Mouse (Mus musculus): ENCODE measurements around the gene Csrnp1. TPM values are rescaled to one million over a fixed set of nuclear protein-coding genes. Genes with fewer than 3 reads are reported as not detected.

The Csrnp1 gene
- total RNA-seq, 2 experiments from 2014 or later: 9.0 to 18.9 TPM

DNA sequence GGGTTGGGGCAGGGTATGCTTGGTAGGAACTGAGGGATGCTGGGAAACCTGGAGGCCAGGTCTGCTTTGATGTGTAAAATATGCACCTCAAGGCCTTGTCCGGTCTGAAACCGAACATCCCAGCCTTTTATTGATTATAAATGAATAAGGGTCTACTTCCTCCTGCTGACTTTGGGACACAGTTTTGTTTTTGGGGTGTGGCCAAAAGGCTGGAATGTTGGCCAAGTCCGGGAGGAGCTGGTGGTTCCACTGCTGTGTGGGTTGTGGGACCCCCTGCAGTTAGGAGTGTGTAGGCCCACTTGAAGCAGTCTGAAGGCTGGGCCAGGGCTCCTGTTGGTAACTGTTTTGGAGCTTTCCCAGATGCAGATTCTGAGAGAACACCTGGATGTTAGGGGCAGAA lies 21.5 kb upstream of the Csrnp1 start:
- no peak for ATAC-seq (replicated peaks; ENCODE audit: poor library complexity)

DNA sequence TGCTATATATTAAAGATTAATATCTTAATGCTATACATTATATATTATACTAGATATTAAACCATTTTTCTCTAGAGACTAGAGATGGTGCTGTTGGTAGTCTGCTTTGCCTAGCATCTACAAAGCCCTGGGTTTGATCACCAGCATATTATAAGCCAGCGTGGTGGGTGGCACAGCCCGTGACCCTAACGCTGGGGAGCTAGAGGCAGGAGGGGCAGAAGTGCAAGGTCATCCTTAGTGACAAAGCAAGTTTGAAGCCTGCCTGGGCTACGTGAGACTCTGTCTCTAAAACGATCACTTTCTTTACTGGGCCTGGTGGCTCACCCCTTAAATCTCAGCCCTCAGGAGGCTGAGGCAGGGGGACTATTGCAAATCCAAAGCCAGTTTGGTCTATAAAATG lies 18.4 kb upstream of the Csrnp1 start:
- no peak for ATAC-seq (replicated peaks; ENCODE audit: poor library complexity)

DNA sequence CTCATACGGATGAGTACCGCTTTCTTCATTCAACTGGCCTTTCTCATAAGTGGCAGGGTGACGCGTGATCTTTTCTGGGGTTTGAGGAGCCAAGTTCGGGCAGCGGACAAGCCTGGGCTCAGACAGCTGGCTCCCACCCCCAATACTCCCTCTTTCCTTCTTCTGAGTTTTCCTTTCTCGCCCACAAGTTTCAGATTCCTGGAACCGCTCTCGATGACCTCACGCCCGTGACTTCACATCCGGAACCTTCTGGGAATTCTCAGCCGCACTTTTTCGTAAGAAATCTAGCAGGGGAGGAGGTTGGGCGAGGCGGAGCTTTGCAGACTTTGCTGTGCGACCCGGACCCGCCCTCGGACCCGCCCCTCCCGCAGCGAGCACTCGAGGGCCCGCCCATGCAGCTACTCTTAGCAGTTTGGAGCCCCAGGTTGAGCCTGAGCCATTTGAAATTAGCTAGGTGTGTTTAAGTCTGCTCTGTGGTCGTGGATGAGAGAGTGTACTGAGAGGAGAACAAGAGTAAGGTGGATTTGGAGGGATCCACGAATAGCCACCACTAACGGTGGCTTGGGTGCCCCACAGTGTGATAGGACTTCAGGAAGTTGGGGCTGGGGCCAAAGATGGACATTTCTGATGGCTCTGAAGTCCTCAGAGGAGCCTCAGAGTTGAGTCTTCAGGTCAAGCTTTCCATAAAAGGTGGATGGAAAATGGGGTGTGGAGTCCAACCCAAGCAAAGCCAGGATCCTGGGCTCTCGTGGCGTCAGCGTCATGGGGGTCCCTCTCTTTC lies 17.7 kb upstream of the Csrnp1 start:
- peak; percentile 95 for ATAC-seq (replicated peaks; ENCODE audit: poor library complexity)

DNA sequence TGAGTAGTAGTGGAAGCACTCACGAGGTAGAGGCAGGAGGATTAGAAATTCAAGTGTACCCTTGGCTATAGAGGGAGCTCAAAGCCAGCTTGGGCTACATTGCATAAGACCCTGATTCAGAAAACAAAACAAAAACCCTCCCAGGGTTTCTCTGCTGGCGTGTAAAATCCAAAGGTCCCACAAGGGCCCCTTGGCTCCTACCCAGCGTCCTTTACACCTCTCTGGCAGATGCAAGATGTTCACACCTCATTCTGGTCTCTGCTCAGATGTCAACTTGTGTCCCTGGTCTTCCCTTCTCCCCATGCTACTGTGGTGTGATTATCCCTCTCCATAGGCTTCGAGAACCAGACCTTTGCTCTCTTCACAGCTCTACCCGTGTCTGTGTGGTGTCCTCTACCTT lies 16.3 kb upstream of the Csrnp1 start:
- ATAC-seq (replicated peaks; ENCODE audit: poor library complexity): no peak

DNA sequence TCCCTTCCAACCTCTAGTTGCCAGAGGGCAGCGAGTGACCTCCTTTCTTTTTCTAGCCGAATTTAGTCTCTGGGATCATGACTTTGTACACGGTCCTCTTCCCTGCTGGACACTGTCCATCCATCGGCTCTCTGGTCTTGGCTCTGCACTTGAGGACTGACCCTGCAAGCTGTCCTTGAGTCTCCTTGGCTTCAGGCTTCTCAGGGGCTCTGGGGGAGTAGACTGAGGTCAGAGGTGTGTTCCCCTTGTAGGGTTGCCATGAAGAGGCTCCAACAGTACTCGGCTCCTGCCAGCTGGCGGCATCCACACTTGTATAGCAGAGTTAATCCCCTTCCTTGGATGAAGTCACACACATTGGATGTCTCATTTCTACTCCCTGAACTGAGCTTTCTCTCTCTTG lies 15.2 kb upstream of the Csrnp1 start:
- ATAC-seq (replicated peaks; ENCODE audit: poor library complexity): no peak

DNA sequence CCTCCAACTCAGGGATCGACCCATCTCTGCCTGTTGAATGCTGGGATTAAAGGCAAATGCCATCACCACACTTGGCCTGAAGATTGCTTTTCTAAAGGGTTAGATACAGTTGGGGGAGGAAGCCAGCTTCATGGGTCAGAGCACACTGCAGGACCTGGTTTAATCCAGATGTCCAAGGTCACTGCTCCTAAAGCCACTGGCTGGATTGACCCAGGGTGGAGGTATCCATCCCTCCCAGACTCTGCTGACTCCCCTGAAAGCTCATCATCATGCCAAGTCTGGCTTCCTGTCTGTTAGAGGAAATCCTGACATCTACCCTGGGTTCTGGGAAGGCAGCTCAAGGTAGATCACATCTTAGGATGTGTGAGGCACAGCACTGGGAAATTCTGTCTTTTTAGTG lies 14.3 kb upstream of the Csrnp1 start:
- no peak for ATAC-seq (replicated peaks; ENCODE audit: poor library complexity)

DNA sequence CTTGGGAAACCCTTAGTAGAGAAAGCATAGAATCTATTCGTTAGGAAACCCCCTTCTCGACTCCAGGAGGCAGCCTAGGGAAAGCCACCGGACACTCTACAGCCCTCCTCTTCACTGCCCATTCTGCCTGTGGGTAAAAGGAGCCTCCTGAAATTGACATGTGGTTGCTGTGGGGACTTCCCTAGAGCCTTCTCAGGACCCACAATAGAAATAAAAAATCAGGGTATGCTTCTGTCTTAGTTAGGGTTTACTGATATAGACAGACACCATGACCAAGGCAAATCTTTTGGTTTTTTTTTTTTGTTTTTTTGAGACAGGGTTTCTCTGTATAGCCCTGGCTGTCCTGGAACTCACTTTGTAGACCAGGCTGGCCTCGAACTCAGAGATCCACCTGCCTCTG lies 11.6 kb upstream of the Csrnp1 start:
- no peak for ATAC-seq (replicated peaks; ENCODE audit: poor library complexity)

DNA sequence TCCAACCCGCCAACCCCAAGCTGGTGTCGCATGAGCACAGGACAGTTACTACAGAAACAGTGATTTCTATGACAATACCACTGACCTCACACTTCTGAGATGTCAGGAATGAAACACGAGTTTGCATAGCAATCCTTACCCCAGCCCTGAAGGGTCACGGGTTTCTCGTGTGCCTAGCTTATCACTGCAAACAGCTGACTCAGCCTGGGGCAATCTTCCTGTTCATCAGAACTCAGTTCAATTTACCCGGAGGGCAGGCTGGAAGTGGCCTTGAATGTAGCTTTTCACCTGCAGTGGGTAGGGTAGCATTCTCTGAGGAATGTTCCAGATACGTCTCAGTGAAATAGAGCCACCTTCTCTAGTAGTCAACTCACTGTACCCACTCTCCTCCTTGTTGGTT lies 9.7 kb upstream of the Csrnp1 start:
- ATAC-seq (replicated peaks; ENCODE audit: poor library complexity): peak; percentile 43

DNA sequence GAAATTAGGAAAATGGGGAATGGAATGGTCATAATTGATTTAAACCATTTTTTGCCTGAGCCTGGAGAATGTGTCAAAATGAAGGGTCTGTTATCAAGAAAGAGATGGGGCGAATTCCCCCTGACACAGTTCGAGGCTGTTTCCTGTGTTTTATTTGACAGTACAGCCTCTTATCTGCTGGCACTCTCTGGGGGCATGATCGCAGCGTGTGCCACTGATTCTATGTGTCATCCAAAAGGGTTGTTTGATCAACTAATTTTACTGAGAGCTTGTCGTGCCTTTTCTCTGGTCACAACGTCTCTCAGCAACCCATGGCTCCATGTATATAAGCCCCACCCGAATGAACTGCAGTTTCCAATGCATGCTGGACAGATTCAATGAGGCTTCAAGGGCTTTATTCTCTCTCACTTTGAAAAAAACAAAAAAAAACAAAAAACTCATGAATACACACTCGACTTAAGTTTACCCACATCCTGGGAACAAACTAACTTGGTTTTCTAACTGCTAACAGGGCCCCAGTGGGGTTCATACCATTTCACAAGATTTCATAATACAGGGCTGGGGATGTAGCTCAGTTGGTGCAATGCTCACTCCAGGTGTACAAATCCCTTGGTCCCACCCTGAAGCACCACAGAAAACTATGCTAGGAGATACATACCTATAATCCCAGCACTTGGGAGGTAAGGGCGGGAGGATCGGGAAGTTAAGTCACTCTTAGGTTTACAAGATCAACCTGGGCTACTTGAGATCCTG lies 8.8 kb upstream of the Csrnp1 start:
- ATAC-seq (replicated peaks; ENCODE audit: poor library complexity): peak; percentile 70

DNA sequence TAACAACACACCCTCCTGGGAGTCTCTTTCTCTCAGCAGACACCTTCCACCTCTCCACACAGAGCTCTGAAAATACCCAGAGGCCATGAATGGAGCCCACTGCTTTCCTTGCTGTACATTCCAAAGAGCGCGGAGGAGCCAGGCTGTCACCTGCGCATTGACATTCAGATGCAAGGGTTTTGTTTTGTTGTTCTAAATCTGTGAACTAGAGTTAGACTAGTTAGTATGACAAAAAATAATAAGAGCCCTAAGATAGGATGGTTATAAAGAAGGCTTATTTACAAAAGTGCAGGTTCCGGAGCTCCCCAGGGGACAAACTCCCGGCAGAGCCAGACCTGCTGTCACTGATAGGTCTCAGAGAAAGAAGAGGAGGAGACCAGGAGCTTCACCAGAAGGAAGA lies 6.9 kb upstream of the Csrnp1 start:
- ATAC-seq (replicated peaks; ENCODE audit: poor library complexity): no peak

DNA sequence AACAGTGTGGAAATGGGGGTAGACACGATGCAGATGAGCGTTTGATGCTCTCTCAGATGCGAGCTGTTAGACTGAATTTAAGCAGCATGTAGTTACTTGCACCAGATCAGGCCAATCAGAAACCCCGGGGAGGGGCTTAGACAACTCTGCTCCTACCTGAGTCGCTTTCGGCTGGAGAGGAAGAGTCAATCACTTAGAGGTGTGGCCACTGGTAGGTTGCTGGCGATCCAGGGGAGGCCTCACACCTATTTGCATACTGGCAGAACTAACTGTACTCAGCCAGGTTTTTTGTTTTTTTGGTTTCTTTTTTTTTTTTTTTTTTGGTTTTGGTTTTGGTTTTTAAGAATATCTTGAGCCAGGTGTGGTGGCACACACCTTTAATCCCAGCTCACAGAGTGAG lies 3.8 kb upstream of the Csrnp1 start:
- no peak for ATAC-seq (replicated peaks; ENCODE audit: poor library complexity)

DNA sequence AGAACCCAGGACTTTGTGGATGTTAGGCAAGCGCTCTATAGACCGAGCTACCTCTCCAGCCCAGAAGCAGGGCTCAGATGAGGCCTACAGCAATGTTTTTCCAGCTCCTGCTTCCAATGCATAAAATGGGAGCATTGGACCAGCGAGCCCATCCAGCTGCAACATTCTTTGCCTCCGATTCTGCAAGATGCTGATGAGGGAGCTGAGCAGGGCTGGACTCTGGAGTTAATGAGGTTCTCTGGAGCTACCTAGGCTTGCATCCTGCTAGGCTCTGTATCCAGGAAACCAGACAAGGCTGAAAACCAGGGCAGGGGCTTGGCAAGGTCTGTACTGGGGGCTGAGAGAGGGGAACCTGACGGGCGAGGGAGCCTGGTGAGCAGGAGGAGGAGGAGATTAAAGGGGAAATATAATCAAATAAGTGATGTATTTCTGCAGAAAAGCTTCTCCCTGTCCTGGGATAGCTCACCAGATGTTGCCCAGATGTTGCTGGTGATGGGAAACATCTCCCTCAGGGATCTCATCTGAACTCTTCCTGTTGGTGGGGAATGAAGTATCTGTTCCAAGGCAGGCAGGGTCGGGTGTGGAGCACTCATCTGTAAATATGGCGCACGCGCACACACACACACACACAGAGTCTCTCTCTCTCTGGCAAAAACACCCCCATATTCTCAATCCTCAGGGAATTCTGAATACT lies 1.6 kb upstream of the Csrnp1 start:
- ATAC-seq (replicated peaks; ENCODE audit: poor library complexity): no peak

DNA sequence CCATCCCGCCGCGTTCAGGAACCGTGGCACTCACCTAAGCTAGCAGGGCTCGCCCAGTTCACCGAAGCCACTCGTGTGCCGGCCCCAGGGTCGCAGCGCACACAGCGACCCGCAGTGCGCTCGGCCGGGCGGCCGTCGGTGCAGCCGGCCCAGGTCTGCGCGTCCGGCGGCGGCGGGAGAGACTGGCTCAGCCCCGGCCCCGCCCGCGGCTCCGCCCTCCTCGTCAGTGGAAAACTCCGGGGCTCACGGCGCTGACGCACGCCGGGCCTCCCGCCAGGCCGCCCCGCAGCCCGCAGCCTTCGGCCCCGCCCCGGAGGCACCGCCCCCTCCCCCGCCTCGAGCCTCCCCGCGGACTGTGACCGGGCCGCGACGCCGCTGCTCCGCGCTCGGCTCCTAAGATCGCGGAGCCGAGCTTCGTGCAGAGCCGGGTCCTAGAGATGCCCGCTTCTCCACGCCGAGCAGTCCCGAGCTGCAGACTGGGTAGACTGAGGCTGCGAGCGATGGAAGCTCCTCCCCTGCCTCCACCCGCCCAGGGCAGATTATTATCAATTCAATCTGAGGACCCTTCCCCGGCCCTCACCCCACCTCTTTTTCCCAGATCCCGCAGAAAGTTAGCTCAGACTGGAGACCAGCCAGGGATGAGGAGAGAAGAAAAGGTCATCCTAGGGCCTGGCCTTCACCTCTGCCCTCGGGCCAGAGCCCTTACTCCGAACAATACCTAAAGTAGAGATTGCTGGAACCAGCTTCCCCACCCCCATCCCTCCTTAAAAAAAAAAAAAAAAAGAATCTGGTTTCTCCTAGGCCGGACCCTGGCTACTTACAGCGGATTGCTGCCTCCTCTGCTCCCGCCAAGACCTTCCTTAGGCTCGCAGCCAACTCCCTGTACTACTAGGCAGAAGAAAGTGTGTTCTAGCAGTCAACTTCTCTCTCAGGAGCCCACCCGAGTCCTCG lies 598 bp downstream of the Csrnp1 start:
- peak; percentile 43 for ATAC-seq (replicated peaks; ENCODE audit: poor library complexity)

DNA sequence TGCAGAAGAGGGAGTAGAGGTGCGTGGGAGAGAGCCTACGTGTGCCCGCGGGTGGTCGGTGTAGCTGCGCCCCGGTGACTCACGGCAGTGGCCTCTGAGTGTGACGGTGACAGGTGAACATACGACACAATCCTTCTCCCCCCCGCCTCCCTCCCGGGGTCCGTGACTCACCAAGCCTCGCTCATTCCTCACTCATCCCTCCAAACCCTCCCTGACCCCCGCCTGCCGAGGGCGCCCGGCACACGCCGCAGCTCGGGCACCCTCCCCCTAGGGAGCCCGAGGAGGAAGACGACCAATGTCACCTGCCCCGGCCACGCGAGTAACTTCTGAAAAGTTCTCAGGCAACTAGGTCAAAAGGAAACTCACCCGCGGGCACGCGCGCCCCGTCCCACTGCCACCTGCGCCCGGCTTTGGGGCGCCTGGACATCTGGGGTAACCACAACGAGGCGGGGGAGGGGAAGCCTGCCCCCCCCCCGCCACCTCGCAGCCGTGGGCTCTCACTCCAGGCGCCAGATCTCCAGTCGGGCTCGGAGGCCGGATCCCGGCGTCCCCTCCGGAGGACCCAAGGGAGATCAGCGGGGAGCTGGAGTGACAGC lies 1.4 kb downstream of the Csrnp1 start:
- ATAC-seq (replicated peaks; ENCODE audit: poor library complexity): peak; percentile 5

DNA sequence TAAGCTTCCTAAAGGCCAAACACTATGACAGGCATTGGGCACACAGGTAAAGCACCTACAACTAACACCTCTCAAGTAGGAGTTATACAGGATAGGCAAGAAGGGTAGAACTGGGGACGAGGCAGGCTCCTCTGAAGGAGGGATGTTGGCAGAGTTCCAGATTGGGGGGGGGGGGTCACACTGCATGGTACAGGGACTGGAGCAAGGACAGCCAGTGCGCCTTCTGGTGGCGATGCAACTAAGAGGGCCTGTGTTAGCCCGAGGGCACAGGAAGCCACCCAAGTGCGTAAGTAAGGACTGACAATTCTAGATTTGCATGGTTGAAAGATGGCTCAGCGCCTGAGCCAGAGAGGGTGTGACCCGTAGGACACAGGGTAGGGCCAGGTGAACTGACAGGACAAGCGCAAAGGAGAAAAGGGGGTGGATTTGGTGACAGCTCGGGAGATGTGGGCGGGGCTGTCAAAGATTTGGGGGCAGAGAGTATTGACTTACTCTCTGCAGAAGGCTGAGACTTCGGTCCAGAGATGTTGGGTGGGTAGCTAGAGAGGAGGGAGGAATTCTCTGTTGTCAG lies 2.1 kb downstream of the Csrnp1 start:
- ATAC-seq (replicated peaks; ENCODE audit: poor library complexity): peak; percentile 28

DNA sequence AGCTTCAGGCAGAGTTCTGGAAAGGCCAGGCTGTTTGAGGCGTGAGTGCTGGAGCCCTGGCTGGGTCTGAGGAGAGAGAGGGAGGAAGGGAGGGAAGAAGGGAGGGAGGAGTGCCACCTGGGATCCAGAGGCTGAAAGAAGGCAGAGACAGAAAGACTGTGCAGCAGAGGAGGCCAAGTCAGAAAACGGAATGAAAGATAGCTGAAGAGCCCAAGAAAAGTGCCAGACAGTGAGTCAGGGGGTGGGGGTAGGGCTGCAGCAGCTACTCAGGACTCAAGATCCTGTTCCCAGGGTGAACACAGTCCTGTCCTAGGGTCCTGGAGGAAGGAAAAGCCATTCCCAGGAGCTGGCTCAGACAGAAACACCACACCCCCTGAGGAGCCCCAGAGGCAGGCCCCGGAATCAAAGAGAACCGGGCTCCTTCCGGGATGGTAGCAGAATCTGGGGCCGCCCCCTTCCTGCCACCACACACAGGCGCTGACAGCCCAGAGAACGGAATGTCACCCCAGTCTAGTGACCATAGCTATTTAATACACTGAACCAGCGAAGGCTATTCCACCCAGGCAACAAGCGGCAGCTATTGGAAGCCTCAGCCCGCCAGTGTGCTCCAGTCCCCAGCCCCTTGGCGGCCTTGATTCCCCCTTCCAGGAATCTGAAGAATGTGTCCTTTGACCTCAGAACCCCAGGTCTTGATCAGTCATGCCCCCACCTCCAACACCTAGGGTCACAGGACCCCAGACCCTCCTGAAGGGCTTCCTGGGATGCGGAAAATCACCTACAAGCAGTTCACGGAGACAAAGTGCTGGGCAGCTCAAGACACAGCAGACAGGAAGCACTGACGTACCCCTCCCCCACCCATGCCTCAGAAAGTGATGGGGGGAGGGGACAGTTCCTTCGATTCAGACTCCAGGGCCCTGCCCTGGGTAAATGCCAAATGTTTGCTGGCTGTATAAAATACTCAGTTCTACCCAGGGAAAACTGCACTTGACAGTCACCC lies 3.0 kb downstream of the Csrnp1 start:
- peak; percentile 38 for ATAC-seq (replicated peaks; ENCODE audit: poor library complexity)

DNA sequence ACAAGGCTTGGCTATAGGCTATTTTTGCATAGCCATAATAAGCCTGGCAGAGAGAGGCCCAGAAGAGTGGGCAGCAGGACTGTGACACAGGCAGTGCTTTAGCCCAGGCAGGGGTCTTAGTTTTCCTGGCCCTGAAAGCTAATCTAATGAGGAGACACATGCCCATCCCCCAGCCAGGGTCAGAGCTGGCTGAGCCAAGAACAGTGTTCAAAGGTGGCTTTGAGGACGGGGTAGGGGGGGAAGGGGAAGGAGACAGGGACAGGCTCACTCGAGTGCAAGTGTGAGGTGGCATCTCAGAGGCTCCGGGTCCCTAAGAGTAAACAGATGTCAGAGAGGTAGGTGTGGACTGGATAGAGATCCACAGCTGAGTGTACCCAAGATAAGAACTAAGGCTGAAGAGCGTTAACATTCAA lies 3.7 kb downstream of the Csrnp1 start:
- ATAC-seq (replicated peaks; ENCODE audit: poor library complexity): no peak

DNA sequence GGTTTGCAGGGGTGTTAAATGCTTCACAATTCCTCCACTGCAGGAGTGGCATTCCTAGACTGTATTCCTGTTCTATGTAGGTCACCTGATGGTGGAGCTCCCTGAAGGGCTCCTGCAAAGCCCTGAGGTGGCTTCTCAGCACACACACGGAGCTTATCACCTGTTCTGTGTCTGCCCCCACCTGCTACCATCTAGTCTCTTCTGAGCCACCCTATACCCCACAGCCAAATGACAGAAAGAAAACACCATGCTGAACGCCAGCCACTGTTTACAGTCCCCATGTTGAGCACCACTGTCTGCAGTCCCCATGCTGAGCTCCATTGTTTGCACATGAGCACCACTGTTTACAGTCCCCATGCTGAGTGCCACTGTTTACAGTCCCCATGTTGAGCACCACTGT lies 4.7 kb downstream of the Csrnp1 start:
- no peak for ATAC-seq (replicated peaks; ENCODE audit: poor library complexity)

All from megakaryocyte progenitor cell, adult 5-6 weeks (primary cell).